Mouse (Mus musculus) heart, adult 2 months (tissue): ENCODE measurements around the gene Notch1.

Experiments
- CTCF ChIP-seq: fragments of 200-600 bp; IDR thresholded peaks from 2 replicates; pipeline ENCODE4 v1.8.1; 2022; ENCODE audit warnings: antibody characterized with exemption, mild to moderate bottlenecking, moderate library complexity
- EP300 ChIP-seq: fragments of 200-500 bp; IDR thresholded peaks from 2 replicates; pipeline ENCODE4 v1.6.1; 2011; ENCODE audit warnings: low read depth, low read length, control low read depth; ENCODE audit not compliant: insufficient read depth
- POLR2A ChIP-seq: fragments of 200-500 bp; IDR thresholded peaks from 2 replicates; pipeline ENCODE4 v1.6.1; 2011; ENCODE audit warnings: mild to moderate bottlenecking, low read depth, low read length, control low read depth; ENCODE audit not compliant: insufficient read depth

DNA sequence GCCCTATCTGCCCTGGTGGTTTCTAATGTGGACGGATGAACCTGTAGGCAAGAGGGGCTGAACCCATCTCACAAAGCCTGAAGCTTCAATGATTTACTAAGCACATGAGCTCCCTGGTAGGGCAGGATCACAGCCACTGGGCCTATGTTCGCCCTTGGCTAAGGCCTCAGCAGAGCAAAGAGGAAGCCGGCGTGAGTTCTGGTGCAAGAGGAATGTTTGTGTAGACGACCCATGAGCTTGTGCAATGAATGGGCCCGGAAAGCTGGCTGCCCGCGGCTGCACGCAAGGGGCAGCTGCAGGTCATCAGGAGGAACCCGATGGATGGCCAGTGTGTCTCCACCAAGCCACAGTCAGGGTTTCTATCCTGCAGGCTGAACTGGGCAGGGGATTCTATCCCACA lies 33.3 kb upstream of the Notch1 start:
- TF ChIP-seq CTCF (no peak), POLR2A (no peak), EP300 (no peak)
